Mouse (Mus musculus) CD4-positive, CD25-positive, alpha-beta regulatory T cell, adult 2 months (primary cell): ENCODE measurements at regions not wholly inside any gene's neighbourhood (a gene's known extent, or its start where the extent isn't known, plus 50 kb on each side); places are given as distances from the start of the nearest gene placed in this dataset.

Source experiments
- DNase-seq: peaks from one replicate; pipeline ENCODE4 v3.0.0-alpha.2; 2012; ENCODE audit warnings: low read depth, low spot score

DNA sequence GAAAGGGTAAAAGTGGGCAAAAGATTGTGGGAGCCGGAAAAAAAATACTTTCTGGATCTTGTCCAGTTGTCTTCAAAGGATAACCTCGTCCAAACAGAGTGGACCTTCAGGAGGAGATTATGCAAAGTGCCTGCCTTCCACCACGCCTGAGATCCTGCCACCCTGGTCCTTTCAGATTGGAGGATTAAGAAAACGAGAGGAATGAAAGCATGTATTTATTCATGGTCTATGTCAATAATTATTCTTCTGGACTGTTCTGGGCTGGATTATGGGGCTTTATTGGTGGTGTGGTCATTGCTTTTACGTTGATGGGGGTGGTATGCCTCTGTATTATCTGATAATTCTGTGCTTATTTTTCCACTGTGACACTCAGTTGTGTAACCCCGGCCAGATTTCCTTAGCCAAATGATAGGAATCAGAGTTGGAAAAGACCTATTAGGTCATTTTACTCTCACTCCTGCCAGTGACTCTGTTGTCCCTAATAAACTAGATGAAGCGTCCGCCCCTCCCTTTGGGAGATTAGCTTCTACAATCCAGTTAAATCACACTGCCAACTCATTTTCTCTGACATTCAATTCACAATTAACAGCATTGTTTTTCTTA is 656.3 kb downstream of the Slc22a22 start:
- DNase-seq, result no peak

DNA sequence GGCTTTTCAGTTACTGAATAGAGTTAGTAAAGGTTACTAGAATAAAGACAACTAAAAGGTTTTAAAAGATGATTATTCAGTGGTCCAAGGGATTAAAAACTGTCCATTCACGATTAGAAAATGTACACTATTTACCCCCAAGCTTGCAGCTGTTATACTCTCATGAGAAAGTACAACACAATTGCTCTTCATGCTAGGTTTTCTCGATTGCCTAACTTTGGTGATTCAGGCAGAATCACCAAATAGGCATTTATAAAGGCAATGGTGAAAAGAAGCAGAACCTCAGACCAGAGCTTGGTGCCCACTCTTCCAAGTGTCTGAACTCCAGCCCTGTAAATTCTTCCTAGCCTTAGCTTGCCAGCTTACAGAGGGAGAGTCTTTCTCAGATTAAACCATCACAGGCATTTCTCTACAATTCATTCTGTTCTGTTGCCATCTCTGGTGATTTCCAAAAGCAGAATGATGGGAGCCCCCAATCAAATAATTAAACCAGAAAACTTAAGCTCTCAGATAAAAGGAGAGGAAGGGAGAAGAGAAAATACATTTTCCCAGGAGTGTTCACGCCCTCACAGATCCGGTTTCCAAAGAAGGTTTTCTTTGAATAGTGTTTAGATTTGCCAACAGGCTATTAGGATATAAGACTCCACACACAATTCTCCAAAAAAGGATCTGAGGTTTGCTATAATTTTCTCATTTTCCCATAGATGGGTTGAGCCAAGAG is 657.0 kb downstream of the Slc22a22 start:
- DNase-seq, result no peak

DNA sequence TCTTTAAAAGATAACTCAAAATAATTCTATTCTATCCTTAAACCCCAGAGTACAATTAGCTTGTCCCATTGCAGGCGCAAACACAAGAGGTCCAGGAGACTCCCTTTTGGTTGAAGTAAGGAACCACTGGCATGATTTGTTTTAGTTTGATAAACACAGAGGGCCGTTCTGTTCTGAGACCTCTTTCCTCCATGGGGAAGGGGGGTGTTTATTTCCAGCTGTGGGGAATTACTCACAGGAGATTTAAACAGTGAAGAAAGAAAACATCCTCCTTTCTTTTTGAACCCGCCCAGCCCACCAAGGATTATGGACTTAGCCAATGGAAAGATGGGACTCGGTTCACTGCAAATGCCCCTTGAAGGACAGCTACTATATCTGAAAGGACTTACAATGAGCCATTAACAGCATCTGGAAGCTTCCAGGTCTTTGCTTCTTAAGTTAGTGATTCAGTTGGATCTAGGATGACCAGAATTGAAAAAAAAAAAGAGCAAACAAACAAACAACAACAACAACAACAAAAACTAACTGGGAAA is 659.2 kb downstream of the Slc22a22 start:
- DNase-seq, result no peak

DNA sequence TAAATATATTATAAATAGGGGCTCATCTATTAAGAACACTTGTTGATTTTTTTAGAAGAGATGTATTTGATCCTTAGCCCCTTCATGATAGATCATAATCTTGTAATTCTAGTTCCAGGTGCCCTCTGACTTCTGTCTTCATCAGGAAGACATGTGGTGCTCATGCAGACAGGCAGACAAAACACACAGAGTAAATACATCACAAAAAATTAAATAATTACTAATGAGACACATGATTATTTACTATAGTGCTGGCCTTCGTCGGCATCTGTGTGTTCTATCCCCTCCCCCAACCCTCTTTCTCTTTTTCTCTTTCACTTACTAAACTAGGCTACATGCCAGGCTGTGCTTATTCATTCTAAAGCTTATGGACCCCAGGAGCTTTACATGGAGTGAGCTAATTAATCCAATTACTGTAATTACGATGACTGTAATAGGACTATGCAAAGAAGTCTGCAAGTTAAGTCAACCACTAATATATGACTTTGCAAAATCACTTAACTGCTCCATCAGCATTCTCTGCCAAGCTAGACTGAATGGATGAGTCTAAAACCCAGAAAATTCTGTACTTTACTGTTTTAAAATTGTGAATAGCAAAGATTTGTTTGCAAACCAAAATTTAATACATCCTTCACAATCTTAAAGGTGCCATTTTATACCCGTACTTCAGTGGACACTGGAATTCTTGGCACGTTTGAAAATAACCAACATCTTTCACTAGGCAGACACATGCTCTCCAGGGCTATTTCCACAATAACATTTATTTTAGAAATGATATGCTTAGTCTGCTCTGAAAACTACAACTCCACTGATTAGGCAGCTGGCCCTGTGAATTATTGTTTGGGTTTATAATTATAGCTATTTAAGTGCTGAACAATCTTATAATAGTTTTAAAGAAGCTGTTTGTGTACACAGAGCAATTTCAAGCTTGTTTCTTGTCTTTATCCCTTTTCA is 659.9 kb downstream of the Slc22a22 start:
- DNase-seq, result no peak

DNA sequence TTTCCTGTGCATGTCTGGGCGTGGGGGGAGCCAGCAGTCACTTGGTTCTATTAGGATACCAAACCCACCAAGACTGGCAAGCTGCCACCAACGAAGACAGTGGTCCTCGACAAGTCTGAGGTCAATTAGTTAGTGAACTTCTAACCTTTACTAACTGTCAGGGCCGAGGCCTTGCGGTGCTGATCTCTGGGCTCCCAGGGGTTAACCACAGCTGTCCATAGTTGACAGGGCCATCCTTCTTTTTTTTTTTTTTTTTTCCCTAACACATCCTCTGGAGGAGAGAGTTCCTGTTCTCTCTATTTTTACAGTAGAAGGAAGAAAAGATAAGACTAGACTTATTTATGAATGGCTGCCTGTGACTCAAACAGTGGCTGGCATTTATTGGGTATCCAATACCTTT is 663.5 kb downstream of the Slc22a22 start:
- no peak for DNase-seq

DNA sequence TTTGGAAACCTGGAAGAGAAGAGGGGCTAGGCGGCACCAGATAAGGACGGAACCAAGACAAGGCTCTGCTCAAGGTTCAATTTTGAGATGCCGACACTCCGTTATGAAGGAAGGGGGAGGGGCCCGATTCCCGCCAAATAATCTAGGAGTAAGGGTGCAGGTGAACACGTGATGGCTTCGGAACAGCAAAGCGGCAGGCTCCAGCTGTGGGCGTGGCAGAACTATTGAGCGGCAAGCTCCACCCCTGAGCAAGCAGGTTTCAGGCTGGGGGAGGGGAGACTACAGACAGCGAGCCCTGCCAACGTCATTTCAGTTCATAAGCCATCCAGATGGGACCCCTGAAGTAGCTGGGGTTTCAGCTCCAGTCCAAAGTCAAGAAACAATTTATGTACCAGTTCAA is 667.3 kb downstream of the Slc22a22 start:
- no peak for DNase-seq

DNA sequence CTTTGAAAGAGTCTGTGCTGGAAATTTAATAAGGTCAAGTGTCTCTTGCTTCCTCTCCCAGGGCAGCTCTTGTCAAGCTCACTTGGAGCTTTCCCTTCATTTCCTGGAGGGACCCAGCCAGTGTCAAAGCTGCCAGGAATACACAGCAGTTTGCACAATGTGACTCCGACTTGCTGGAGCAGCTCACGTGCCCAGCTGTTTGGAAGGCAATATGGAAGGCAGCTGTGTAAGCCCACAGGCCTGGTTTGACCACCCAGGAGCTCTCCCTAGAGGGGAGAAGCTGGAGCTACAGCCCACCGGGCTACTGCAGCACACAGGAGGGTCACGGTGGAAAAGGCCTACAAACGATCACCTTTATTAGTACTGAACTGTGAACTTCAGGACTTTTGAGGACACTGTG is 669.8 kb downstream of the Slc22a22 start:
- no peak for DNase-seq

DNA sequence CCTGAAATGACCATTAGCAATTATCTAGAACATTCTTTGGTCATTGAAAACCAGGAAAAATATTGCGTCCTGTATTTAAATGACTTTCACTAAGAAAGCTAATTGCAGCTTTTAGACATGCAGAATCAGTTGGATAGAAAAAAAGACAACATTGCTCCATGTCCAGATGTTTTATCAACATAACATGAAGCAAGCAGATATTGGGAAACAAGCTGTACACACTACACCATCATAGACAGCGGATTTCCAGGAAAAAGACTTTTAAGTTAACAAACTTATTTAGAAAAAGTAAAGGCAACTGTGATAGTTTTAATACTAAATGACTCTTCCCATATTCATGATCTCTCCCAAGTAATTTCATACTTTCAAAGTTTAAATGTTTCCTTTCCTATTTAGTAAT is 675.5 kb downstream of the Slc22a22 start:
- DNase-seq, result no peak

DNA sequence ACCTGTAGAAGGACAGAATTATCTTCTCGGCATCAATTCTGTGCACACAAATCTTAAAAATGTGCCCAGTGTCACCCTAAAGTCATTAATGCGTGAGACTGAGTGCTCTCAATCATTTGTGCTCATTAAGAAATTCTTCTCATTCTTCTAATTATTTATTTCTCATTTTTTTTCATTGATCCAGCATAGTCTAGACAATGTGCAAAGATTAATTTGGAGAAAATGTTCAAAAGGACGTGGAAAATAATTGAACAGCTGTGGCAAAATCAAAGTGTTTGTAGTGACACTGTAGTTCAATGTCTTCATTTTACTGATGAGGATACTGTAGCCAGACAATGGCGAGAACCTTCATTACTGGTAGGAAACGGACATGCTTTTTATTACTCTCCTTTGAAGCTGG is 702.0 kb downstream of the Slc22a22 start:
- DNase-seq, result no peak

DNA sequence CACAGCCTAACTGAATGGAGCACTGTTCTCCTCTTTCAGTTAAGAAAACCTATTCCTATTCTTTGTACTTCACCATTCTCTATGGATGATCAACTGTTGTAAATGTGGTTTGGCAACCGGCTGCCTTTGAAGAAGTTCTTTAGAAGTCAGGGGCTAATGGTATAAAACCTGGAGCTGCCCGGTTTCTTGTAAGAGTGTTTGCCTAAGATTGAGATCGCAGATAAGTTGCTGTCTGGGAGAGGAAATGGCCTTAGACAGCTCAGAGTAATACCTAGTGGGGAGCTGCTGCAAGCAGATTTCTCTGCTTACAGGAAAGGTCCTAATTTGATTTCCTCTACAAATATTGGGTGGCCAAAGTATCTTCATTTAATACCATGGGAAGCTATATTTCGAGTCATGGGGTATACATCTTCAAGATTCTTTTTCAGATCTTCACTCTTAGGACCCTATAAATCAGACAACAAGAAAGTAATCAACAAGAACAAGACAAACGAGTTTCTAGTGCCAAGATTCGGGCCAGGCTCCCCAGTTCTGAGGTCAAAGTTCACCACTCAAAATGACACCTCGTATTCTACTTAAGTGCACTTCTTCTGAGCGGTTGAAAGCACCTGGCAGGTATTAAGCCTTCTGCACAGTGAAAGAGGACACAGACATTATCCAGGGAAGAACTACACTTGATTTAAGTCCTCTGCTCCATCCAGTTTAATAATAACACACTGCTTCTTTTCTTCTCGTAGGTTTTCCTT is 702.6 kb downstream of the Slc22a22 start:
- no peak for DNase-seq

DNA sequence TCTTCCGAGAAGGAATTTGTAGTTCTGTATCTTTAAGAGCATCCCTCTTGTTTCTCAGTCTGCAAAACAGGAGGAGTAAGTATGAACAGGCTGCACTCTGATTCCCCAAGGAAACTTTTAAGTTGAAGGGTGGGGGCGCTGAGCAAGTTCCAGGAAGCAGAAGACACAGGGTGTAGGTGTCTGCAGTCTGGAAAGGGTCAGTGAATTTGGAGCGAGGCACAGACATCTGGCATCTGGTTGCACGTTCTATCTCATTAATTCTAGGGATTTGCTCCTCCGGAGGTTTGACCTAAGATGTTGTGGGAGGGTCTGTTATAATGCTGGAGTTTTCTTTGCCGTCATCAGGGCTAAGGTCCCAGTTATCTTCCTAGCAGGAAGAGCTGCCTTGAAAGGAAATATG is 711.1 kb downstream of the Slc22a22 start:
- DNase-seq, result no peak

DNA sequence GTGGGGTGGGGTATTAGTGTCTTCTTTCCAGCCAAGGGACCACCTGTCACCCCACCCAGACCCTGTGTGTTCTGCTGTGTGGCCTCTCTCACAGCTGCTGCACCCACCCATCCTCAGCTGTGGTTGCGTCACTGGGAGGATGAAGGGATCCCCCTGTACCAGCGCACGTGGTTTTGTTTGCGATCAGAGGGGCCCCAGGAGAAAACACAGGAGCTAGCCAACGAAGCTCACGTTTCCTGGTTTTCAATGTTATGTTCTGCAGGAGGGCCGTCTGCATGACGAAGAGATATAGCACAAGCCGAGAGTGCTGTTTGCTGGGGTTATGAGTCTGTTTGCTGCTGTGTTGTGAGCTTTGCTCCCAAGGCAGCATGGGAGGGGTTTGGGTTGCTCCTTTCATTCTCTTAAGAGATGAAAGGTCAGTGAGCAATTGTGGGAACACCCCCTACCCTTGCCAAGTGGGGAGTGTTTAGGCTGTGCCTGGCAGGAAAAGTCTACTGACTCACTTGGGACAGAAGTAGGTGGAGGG is 712.4 kb downstream of the Slc22a22 start:
- DNase-seq, result no peak

DNA sequence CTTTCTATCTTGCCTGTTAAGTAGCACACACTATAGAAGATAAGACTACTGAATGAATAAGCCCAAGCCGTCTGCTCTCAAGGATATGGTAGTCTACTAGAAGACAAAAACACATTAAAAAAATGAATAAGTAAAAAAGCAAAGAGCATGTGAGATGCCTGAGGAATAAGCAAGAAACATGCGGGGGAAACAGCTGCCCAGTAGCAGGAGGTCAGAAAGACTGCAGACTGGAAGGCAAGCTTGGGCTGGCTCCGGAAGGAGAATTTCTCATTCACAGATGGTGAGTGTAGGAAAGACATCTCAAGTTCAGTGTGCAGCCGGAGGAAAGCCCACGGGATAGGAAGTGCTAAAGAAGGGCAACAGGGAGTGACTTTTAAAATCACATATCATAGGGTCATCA is 713.4 kb downstream of the Slc22a22 start:
- no peak for DNase-seq

DNA sequence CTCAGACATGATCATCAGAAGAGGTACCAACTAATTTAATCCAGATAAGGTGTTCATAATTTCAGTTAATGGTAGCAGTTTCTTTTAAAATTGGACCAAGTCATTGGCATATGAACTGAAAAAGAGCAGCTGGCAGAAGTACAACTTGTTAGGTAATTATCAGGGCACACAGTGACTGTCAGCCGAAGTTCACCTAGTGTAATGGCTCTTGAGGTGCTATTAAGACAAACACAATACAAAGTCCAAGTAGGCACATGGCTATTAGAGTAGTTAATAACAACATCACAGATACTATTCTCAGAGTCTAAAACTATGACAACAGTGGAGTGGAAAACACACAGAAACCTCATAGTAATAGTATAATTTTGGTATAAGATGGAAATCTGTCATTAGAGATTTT is 730.7 kb downstream of the Slc22a22 start:
- DNase-seq, result no peak

DNA sequence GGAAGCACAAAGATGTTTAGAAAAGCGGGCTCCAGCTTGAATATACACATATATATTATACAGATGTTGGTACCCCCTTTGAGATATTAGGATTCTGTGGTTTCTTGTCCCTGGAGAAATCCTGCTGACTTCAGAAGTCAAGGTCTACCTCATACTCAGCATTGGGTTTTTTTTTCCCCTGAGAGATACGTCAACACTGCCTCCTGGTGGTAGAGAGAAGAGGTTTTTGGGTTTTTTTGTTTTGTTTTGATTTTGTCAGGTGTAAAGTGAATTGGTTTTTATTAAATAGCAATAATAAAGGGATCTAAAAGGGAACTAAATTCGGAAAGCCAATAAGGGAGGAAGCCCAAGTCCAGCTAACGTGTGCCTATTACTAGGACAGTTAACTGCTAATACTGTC is 732.5 kb downstream of the Slc22a22 start:
- no peak for DNase-seq
